Mouse (Mus musculus): ENCODE measurements around the gene Sebox. TPM values are rescaled to one million over a fixed set of nuclear protein-coding genes. Genes with fewer than 3 reads are reported as not detected.
A peak's percentile ranks its signal among the peaks of the same experiment; 100 is the strongest.

Gene Sebox
- polyA plus RNA-seq, 1 experiment from 2014 or later, result not detected

- Histone ChIP-seq H3K4me1 (peaks cover 16% of the 10 kb centered on the region), H3K9ac (no peak overlapping the region), H3K27ac (no peak overlapping the region), H3K36me3 (no peaks in the 10 kb centered on the region), H3K4me3 (no peak overlapping the region), H3K27me3 (peaks cover 61% of the 10 kb centered on the region), H3K4me2 (no peak overlapping the region), H3K9me3 (no peaks in the 10 kb centered on the region)
- ATAC-seq (ENCODE audit: insufficient number of reproducible peaks, insufficient read depth, low FRiP score, low TSS enrichment, low read depth), result no peak
- 50% methylated on average over 16 of the region's 16 CpGs for WGBS
Observed at GRCm38 (mm10) chr11:78499543-78499942, 3.7 kb upstream of the Sebox start.

DNA sequence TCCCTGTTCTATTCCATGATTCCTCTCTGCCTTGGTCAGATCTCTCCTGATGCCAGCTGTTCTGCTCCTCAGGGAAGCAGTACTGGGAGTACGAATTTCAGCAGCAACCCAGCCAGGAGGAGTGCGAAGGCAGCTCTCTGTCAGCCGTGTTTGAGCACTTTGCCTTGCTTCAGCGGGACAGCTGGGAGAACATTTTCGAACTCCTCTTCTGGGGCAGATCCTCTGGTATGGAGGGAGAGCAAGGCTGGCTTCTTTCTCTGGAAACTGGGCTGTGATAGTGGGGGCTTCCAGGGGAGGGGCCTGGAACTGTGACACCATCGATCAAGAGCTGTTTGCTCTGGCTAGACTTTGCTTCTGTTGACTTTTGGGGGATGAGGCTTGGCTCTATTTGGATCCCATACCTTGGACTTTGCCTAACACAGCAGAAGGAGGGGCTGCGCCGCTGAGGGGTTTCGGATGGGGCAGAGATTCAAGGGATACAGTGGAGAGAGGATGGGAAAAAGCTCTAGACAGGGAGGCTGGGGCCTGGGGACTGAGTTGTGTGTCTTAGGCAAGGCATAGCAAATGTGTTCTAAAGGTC lies 2.5 kb upstream of the Sebox start:
- peaks cover 50% of the 10 kb centered on the region for H3K27me3 ChIP-seq

DNA sequence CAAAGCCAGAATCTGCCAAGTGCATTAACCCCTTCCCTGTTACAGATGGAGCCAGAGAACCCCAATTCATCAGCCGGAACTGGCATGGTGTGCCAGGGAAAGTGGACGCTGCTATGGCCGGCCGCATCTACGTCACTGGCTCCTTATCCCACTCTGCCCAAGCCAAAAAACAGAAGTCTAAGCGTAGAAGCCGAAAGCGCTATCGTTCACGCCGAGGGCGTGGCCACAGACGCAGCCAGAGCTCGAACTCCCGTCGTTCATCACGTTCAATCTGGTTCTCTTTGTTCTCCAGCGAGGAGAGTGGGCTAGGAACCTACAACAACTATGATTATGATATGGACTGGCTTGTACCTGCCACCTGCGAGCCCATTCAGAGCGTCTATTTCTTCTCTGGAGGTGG lies 1.7 kb upstream of the Sebox start:
- H3K9me3 ChIP-seq, result no peaks in the 10 kb centered on the region
- peaks cover 3% of the 10 kb centered on the region for H3K36me3 ChIP-seq
- H3K27ac ChIP-seq, result no peak overlapping the region
- no peak overlapping the region for H3K4me2 ChIP-seq
- H3K9ac ChIP-seq, result no peak overlapping the region
- WGBS, result 81% methylated on average over 20 of the region's 20 CpGs
- peaks cover 14% of the 10 kb centered on the region for H3K4me1 ChIP-seq
- no peak overlapping the region for H3K4me3 ChIP-seq
- ATAC-seq (ENCODE audit: insufficient number of reproducible peaks, insufficient read depth, low FRiP score, low TSS enrichment, low read depth), result no peak
- H3K27me3 ChIP-seq, result peaks cover 42% of the 10 kb centered on the region

More for the DNA sequence above, 2.5 kb upstream of the Sebox start:
- WGBS, result 84% methylated on average over 9 of the region's 9 CpGs
- ATAC-seq (ENCODE audit: insufficient number of reproducible peaks, insufficient read depth, low FRiP score, low TSS enrichment, low read depth), result no peak
- no peak overlapping the region for H3K4me3 ChIP-seq
- H3K9me3 ChIP-seq, result no peaks in the 10 kb centered on the region
- H3K4me1 ChIP-seq, result peaks cover 16% of the 10 kb centered on the region
- H3K36me3 ChIP-seq, result no peaks in the 10 kb centered on the region
- H3K9ac ChIP-seq, result 0 out of 2 replicates have a peak overlapping the region, but pooled peaks have one; percentile 21
- H3K27ac ChIP-seq, result no peak overlapping the region
- no peak overlapping the region for H3K4me2 ChIP-seq

GRCm38 (mm10) chr11:78505430-78505829 lies 2.2 kb downstream of the Sebox start:
- Histone ChIP-seq H3K36me3 (peaks cover 37% of the 10 kb centered on the region), H3K4me2 (no peak overlapping the region), H3K4me1 (no peaks in the 10 kb centered on the region), H3K9me3 (no peaks in the 10 kb centered on the region), H3K4me3 (no peak overlapping the region), H3K9ac (no peak overlapping the region), H3K27ac (no peak overlapping the region), H3K27me3 (peaks cover 13% of the 10 kb centered on the region)
- ATAC-seq (ENCODE audit: insufficient number of reproducible peaks, insufficient read depth, low FRiP score, low TSS enrichment, low read depth), result no peak; the same call in 1 of the 2 replicates
- 72% methylated on average over 3 of the region's 3 CpGs for WGBS

GRCm38 (mm10) chr11:78509148-78509547 lies 5.9 kb downstream of the Sebox start:
- WGBS, result 79% methylated on average over 5 of the region's 5 CpGs
- H3K27ac ChIP-seq, result no peak overlapping the region
- H3K4me2 ChIP-seq, result no peak overlapping the region
- H3K9ac ChIP-seq, result no peak overlapping the region
- H3K36me3 ChIP-seq, result peaks cover 42% of the 10 kb centered on the region
- ATAC-seq (ENCODE audit: insufficient number of reproducible peaks, insufficient read depth, low FRiP score, low TSS enrichment, low read depth), result no peak
- no peaks in the 10 kb centered on the region for H3K27me3 ChIP-seq
- no peaks in the 10 kb centered on the region for H3K9me3 ChIP-seq
- H3K4me3 ChIP-seq, result no peak overlapping the region
- H3K4me1 ChIP-seq, result peaks cover 19% of the 10 kb centered on the region

DNA sequence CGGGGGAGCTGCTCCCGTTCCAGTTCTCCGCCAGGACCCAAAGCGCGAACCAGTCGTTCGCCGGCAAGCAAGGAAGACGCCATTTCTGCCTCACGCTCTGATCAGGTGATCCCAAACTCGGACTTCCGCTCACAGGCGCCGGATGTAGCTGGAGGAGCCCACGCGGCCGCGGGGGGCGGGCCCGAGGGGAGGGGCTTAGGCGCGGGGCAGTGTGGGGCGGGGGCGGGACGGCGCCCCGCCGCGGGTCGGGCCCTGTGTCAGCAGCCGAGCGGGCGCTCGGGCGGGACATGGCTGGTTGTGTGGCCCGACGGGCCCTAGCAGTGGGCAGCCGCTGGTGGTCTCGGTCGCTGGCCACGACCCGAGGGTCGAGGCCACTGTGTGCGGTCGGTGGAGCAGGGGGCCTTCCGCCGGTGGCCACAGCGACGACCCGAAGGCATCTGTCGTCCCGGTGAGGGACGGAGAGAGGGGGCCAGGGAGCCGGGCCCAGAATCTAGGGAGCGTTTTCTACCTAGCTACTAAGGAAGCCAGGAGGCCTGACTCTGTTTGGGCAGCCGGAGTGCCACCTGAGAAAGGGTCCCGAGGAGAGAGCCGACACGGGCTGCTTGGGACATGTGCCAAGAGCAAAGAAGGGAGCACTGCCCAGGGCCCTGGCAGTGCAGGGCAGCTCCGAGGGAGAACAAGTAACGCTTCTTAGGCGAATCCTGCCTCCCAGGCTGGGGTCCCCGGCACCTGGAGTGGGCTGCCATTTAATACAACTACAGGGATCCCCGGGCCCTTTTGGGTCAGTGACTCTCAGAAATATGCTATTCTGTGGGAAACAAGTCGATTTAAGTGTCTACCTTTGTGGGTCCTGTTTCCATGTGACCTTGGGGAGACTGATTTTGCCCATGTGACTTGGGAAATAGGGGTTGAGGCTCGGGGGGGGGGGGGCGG lies 9.0 kb downstream of the Sebox start, which contains the start of the genes Tmem199 and Poldip2:
Gene Tmem199, minus strand, starts transcription at position 148 of the 933 bp plus-strand sequence.
Gene Poldip2, plus strand, starts transcription at position 169 of the 933 bp plus-strand sequence.
- Histone ChIP-seq H3K9me3 (no peaks in the 10 kb centered on the region), H3K36me3 (peaks cover 59% of the 10 kb centered on the region), H3K27ac (peak within 1 kb of the TSS; percentile 83), H3K9ac (peak within 1 kb of the TSS; percentile 94), H3K4me1 (peaks cover 19% of the 10 kb centered on the region), H3K4me3 (peak within 1 kb of the TSS; percentile 77), H3K4me2 (peak within 1 kb of the TSS; percentile 91), H3K27me3 (no peaks in the 10 kb centered on the region)
- under 1% methylated on average over 66 of the region's 67 CpGs for WGBS
- ATAC-seq (ENCODE audit: insufficient number of reproducible peaks, insufficient read depth, low FRiP score, low TSS enrichment, low read depth), result peak; percentile 93

DNA sequence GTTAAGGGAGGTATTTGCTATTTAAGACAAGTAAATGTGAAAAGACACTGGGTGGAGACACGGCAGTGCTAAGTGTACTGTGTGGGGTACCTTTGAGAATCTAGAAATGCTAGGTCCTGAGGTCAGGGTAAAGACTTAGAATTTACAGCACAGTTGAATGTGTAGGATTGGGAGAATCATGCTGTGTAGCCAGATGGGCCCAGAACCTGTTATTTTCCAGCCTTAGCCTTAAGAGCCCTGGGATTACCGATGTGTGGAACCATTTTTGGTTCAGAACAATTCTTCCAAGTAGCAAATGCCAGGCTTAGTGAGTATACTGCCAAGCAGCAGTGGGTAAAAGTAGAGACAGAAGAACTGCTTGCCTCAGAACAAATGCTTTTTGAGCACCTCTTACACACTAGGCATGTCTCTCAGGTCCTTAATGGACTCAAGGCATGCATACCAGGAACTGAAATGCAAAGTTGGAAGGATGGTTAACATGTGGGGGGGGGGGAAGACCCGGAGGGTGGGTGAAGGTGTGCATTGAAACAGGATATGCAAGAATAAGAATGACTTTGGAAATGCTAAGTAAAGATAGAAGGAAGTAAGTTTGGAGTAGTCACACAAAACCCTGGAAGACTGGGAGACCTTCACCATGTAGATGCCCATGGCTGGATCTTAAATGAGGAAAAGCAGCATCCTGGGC lies 10.0 kb downstream of the Sebox start:
- no peak for ATAC-seq (ENCODE audit: insufficient number of reproducible peaks, insufficient read depth, low FRiP score, low TSS enrichment, low read depth)
- WGBS, result 70% methylated on average over 3 of the region's 3 CpGs
- peak overlapping the region; percentile 94 for H3K9ac ChIP-seq
- peaks cover 59% of the 10 kb centered on the region for H3K36me3 ChIP-seq
- H3K4me2 ChIP-seq, result peak overlapping the region; percentile 91
- peak overlapping the region; percentile 77 for H3K4me3 ChIP-seq
- no peak overlapping the region for H3K27ac ChIP-seq
- H3K4me1 ChIP-seq, result peaks cover 19% of the 10 kb centered on the region
- H3K27me3 ChIP-seq, result no peaks in the 10 kb centered on the region
- no peaks in the 10 kb centered on the region for H3K9me3 ChIP-seq

- WGBS, result 55% methylated on average over 2 of the region's 2 CpGs
- Histone ChIP-seq H3K9me3 (no peaks in the 10 kb centered on the region), H3K9ac (no peak overlapping the region), H3K27me3 (no peaks in the 10 kb centered on the region), H3K27ac (no peak overlapping the region), H3K4me1 (peaks cover 19% of the 10 kb centered on the region), H3K36me3 (peaks cover 65% of the 10 kb centered on the region), H3K4me3 (no peak overlapping the region), H3K4me2 (no peak overlapping the region)
- ATAC-seq (ENCODE audit: insufficient number of reproducible peaks, insufficient read depth, low FRiP score, low TSS enrichment, low read depth), result no peak
Observed at GRCm38 (mm10) chr11:78515549-78516325, 12.5 kb downstream of the Sebox start.

DNA sequence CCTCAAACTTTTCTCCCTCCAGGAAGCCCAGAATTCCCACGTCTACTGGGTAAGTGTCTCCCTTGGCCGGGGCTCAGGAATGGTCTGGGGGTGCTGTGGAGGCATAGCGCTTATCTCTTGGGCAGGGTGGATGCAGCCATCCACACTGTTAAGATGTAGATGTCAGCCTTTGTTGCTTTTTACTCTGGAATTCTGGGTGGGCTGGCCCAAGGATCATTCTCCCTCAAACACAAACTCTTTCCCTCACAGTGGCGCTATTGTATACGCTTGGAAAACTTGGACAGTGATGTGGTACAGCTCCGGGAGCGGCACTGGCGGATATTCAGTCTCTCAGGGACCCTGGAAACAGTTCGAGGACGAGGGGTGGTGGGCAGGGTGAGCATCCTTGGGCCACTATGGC lies 15.7 kb downstream of the Sebox start:
- peaks cover 94% of the 10 kb centered on the region for H3K36me3 ChIP-seq
- no peaks in the 10 kb centered on the region for H3K9me3 ChIP-seq
- 93% methylated on average over 10 of the region's 10 CpGs for WGBS
- H3K4me3 ChIP-seq, result no peak overlapping the region
- H3K27me3 ChIP-seq, result no peaks in the 10 kb centered on the region
- 0 out of 2 replicates have a peak, but pooled peaks cover under 1% of the 10 kb centered on the region for H3K4me1 ChIP-seq
- ATAC-seq (ENCODE audit: insufficient number of reproducible peaks, insufficient read depth, low FRiP score, low TSS enrichment, low read depth), result no peak
- no peak overlapping the region for H3K27ac ChIP-seq
- H3K9ac ChIP-seq, result no peak overlapping the region
- no peak overlapping the region for H3K4me2 ChIP-seq

GRCm38 (mm10) chr11:78521880-78522279 lies 18.6 kb downstream of the Sebox start:
- peaks cover 94% of the 10 kb centered on the region for H3K36me3 ChIP-seq
- no peaks in the 10 kb centered on the region for H3K9me3 ChIP-seq
- ATAC-seq (ENCODE audit: insufficient number of reproducible peaks, insufficient read depth, low FRiP score, low TSS enrichment, low read depth), result no peak
- no peaks in the 10 kb centered on the region for H3K4me1 ChIP-seq
- no peak overlapping the region for H3K4me2 ChIP-seq
- 96% methylated on average over 3 of the region's 3 CpGs for WGBS
- H3K9ac ChIP-seq, result no peak overlapping the region
- H3K27me3 ChIP-seq, result no peaks in the 10 kb centered on the region
- no peak overlapping the region for H3K4me3 ChIP-seq
- H3K27ac ChIP-seq, result no peak overlapping the region

Measured in embryonic facial prominence, embryonic 13.5 days (tissue).